Mouse (Mus musculus): ENCODE data around the gene B3galt1.

B3galt1 gene

GRCm38 (mm10) chr2:67565480-67566331 is at the start of gene B3galt1:
B3galt1 (plus strand) TSS chr2:67565871.
- DNase-seq (ENCODE audit: low spot score in 2 of 2): peak; percentile 89 to 92

DNA sequence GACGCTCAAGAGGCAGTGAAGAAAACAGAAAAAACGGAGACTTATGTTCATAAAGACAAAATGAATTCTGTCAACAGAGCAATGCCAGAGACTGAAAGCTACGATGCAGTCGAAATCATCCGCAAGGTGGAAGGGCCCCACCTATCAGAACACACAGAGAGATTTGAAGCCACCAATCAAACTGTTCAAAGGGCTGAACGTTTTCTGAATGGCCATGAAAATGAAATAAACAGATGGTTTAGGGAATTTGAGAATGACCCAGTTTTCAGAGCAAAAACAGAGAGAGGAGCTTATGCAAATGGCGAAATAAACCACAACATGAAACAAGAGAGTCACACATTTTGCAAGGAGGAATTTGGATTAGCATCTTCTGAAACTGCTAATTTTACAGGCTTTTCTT is 49.3 kb upstream of the B3galt1 start:
- peak; percentile 17 to 59 for DNase-seq (ENCODE audit: low spot score in 2 of 2)

DNA sequence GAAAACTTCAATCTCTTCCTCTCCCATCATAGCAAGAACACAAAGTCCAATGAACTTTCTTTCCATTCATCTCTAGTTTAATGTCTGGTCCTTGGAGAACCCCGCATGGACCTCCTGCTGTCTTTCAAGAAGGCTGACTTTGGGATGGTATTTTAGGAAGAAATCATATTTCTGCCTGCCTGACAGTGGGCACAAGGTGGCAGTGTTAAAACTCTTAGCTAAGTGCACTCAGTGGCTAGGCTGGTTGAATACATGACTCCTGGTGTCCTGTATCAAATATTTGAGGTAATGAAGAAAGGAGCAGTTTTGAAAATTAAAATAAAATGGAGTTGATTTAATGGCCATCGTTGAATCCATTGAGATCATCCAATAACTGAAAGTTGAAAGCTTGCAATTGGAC is 30.3 kb upstream of the B3galt1 start:
- DNase-seq (ENCODE audit: low spot score in 2 of 2): no peak

GRCm38 (mm10) chr2:67539426-67539825 is 26.2 kb upstream of the B3galt1 start:
- DNase-seq (ENCODE audit: low spot score in 2 of 2): no peak

- no peak for DNase-seq (ENCODE audit: low spot score in 2 of 2)
Measured at GRCm38 (mm10) chr2:67541957-67542696, 23.5 kb upstream of the B3galt1 start.

- no peak for DNase-seq (ENCODE audit: low spot score in 2 of 2)
Measured at GRCm38 (mm10) chr2:67544426-67544825, 21.2 kb upstream of the B3galt1 start.

DNA sequence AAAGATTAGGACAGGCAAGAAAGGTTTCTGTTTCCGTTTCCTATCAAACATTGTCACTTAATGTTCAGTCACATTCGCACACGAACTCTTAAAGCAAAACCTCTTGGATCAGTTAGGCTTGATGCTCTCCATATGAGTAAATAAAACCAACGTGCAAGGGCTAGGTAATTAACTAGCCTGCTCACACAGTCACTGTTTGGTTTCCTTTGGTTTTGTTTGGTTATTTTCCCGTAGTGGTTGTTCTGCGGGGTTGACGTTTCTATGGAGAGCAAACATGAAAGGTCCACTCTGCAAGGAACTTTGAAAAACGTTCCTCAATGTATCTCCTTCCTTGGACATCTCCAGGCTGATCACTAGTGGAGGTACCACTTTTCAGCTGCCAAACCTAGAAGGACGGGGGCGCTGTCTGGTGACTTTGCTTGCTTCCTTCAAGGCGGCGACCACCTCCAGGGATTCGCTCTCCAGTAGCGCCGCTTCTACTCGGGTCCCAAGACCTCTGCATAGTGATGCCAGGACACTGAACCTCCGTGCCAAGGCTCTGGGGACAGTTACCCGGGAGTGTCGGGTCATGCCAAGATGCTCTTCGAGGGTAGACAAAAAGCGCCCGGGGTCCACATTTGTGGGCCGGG is 706 bp upstream of the B3galt1 start:
- DNase-seq (ENCODE audit: low spot score in 2 of 2): peak; percentile 66 to 69

GRCm38 (mm10) chr2:67566566-67566965 is 895 bp downstream of the B3galt1 start:
- DNase-seq (ENCODE audit: low spot score in 2 of 2): no peak

GRCm38 (mm10) chr2:67567141-67567680 is 1.5 kb downstream of the B3galt1 start:
- no peak for DNase-seq (ENCODE audit: low spot score in 2 of 2)

GRCm38 (mm10) chr2:67576634-67577033 is 11.0 kb downstream of the B3galt1 start:
- no peak for DNase-seq (ENCODE audit: low spot score in 2 of 2)

- no peak for DNase-seq (ENCODE audit: low spot score in 2 of 2)
Measured at GRCm38 (mm10) chr2:67583091-67583490, 17.4 kb downstream of the B3galt1 start.

- no peak for DNase-seq (ENCODE audit: low spot score in 2 of 2)
Measured at GRCm38 (mm10) chr2:67590408-67590807, 24.7 kb downstream of the B3galt1 start.

DNA sequence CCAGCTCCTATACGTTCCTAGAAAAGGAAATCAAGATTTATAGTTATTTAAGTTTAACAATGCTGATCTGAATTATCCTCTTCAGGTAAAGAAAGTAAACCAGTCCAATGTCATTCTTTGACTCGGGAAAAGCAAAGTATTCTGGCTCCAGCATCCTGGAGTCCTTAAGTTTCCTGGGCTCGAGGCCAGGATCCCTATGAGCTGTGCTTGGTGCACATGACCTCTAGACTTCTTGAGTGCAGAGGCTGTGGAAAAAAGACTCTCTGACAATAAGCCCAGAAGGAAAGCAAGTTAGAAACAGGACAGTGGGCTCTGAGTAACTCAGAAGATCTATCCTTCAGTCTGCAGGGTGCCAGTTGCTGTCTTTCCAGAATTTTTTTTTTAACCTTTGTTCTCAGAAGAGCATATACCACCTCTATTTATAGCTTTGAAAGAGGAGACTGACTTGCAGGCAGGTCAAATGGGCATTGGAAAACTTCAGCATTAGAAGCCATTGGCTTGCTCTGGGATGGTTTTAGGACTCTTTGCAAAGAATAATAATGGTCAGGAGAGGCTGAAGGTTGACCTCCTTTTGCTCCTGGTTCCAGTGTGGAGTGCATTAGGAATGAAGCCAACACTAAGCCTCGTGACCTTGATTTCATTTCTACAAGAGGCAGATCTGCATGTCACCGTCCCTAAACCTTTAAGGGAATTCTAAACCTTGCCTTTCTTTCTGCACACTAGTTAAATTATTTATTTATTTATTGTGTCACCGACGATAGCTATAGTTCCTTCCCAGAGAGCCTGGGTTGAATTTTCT is 26.4 kb downstream of the B3galt1 start:
- DNase-seq (ENCODE audit: low spot score in 2 of 2): no peak

- no peak for DNase-seq (ENCODE audit: low spot score in 2 of 2)
Measured at GRCm38 (mm10) chr2:67622902-67623301, 57.2 kb downstream of the B3galt1 start.

DNA sequence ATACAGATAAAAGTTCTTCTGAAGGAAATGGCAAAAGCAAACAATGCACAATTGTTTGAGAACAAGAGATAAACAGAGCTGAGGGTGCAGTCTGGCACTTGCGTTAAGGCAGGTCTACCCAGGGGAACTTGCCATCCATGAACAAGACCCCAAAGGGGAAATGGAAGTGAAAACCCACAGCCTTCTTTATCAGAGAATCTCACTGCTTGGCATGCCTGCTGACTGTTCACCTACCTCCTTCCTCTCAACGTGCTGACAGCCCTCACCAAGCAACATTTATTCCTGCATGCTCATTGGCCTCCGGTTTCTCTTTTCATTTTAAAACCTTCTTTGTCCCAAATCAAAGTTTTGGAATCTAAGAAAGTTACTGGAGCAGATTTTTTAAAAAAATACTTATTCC is 62.0 kb downstream of the B3galt1 start:
- DNase-seq (ENCODE audit: low spot score in 2 of 2): no peak

- DNase-seq (ENCODE audit: low spot score in 2 of 2): no peak
Measured at GRCm38 (mm10) chr2:67628289-67628688, 62.6 kb downstream of the B3galt1 start.

DNA sequence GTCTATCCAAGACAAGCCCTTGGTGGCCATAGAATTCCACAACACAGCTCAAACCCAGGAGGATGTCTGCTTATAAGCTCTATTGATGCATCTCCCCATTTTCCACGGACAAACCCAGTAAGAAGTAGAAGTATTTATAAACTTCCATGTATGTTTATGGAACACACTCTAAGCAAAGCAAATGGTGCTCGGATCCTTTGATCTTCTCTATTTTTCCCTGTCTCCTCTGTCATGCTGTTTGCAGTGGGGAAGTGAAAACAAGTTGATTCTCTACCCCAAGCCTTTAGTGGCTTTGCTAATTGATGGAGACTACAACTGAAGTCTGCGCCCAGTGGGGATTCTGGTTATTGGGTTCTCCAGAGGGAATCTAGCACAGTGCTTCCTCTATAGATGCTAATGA is 89.2 kb downstream of the B3galt1 start:
- DNase-seq (ENCODE audit: low spot score in 2 of 2): no peak

GRCm38 (mm10) chr2:67657372-67657771 is 91.7 kb downstream of the B3galt1 start:
- DNase-seq (ENCODE audit: low spot score in 2 of 2): peak; percentile 17 to 35

DNA sequence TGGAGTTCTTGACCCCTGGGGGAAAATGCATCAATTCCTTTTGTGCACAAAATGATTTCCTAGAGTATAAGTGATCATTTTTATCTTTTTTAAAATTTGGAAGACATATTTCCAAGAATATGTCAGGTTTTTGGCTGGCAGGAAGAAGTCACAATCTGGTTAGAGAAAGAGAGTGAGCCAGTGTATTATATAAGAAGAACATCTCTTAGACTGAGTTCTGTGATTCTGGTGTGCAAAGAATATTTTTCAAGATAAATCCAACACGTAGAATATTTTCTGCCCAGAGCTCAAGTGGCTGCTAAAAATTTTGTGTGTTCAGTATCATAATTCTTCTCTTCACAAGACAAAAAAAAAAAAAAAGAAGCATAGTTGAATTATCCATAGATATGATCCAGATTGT is 92.4 kb downstream of the B3galt1 start:
- DNase-seq (ENCODE audit: low spot score in 2 of 2): peak in 1 of 2 experiments; percentile 15

- no peak for DNase-seq (ENCODE audit: low spot score in 2 of 2)
Measured at GRCm38 (mm10) chr2:67671721-67672120, 106.0 kb downstream of the B3galt1 start.

DNA sequence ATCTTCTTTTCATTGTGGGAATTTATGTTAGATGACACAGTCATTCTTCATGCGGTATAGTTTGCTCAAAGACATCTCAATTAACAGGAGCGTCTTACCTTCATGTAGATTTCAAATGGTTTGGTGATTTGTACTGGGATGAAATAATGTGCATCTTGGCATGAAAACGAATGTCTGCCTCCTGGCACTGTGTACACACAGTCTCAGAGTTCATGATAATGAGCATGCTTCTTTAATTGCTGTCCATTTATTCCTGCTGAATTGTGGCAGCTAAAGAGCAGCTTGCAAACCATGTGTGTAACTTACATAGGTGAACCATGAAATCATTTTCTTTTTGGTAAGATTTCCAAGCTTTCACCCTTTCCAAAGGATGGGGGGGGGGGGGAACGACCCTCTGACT is 112.0 kb downstream of the B3galt1 start:
- DNase-seq (ENCODE audit: low spot score in 2 of 2): no peak
